Mouse (Mus musculus): ENCODE results near the gene Mylk4. TPM values are rescaled to one million over a fixed set of nuclear protein-coding genes. Genes with fewer than 3 reads are reported as not detected.

Gene Mylk4
- polyA plus RNA-seq, 1 experiment from 2014 or later, result 0.16 TPM

- WGBS (ENCODE audit: insufficient replicate concordance), result 15% methylated on average over 4 of the region's 4 CpGs
- Histone ChIP-seq H3K36me3 (ENCODE audit: control insufficient read depth, insufficient read depth, low read length) (no peaks in the 10 kb centered on the region), H3K9me3 (replicated peaks; ENCODE audit: control insufficient read depth, low read length) (no peaks in the 10 kb centered on the region), H3K4me3 (ENCODE audit: low read depth, low read length) (no peak overlapping the region), H3K4me1 (ENCODE audit: control insufficient read depth, insufficient read depth, low read length) (0 out of 2 replicates have a peak, but pooled peaks cover 6% of the 10 kb centered on the region), H3K9ac (ENCODE audit: low read depth, low read length) (no peak overlapping the region), H3K4me2 (no peak overlapping the region), H3K27me3 (ENCODE audit: control insufficient read depth, insufficient read depth, low read length) (no peaks in the 10 kb centered on the region), H3K27ac (ENCODE audit: low read depth, low read length) (no peak overlapping the region)
- no peak for ATAC-seq (replicated peaks; ENCODE audit: insufficient number of reproducible peaks, low FRiP score, low TSS enrichment)
Measured at GRCm38 (mm10) chr13:32759036-32759435, 24.7 kb downstream of the Mylk4 start.

GRCm38 (mm10) chr13:32752066-32752657, 31.6 kb downstream of the Mylk4 start:
- no peaks in the 10 kb centered on the region for H3K27me3 ChIP-seq (ENCODE audit: control insufficient read depth, insufficient read depth, low read length)
- H3K27ac ChIP-seq (ENCODE audit: low read depth, low read length), result peak overlapping the region; percentile 32
- H3K4me2 ChIP-seq, result no peak overlapping the region
- H3K9me3 ChIP-seq (replicated peaks; ENCODE audit: control insufficient read depth, low read length), result no peaks in the 10 kb centered on the region
- WGBS (ENCODE audit: insufficient replicate concordance), result 33% methylated on average over 4 of the region's 4 CpGs
- no peak overlapping the region for H3K4me3 ChIP-seq (ENCODE audit: low read depth, low read length)
- ATAC-seq (replicated peaks; ENCODE audit: insufficient number of reproducible peaks, low FRiP score, low TSS enrichment), result 0 out of 2 replicates have a peak, but pooled peaks have one; percentile 26
- H3K4me1 ChIP-seq (ENCODE audit: control insufficient read depth, insufficient read depth, low read length), result no peaks in the 10 kb centered on the region
- H3K36me3 ChIP-seq (ENCODE audit: control insufficient read depth, insufficient read depth, low read length), result no peaks in the 10 kb centered on the region
- no peak overlapping the region for H3K9ac ChIP-seq (ENCODE audit: low read depth, low read length)

- Histone ChIP-seq H3K4me3 (ENCODE audit: low read depth, low read length) (no peak overlapping the region), H3K27me3 (ENCODE audit: control insufficient read depth, insufficient read depth, low read length) (no peaks in the 10 kb centered on the region), H3K4me2 (no peak overlapping the region), H3K27ac (ENCODE audit: low read depth, low read length) (no peak overlapping the region), H3K9me3 (replicated peaks; ENCODE audit: control insufficient read depth, low read length) (no peaks in the 10 kb centered on the region), H3K9ac (ENCODE audit: low read depth, low read length) (no peak overlapping the region), H3K36me3 (ENCODE audit: control insufficient read depth, insufficient read depth, low read length) (no peaks in the 10 kb centered on the region), H3K4me1 (ENCODE audit: control insufficient read depth, insufficient read depth, low read length) (no peaks in the 10 kb centered on the region)
- no peak for ATAC-seq (replicated peaks; ENCODE audit: insufficient number of reproducible peaks, low FRiP score, low TSS enrichment)
- WGBS (ENCODE audit: insufficient replicate concordance), result 82% methylated on average over 1 of the region's 1 CpGs
Measured at GRCm38 (mm10) chr13:32750507-32750906, 33.2 kb downstream of the Mylk4 start.

GRCm38 (mm10) chr13:32748421-32748820, 35.3 kb downstream of the Mylk4 start:
- ATAC-seq (replicated peaks; ENCODE audit: insufficient number of reproducible peaks, low FRiP score, low TSS enrichment), result no peak
- Histone ChIP-seq H3K4me3 (ENCODE audit: low read depth, low read length) (no peak overlapping the region), H3K9ac (ENCODE audit: low read depth, low read length) (no peak overlapping the region), H3K27ac (ENCODE audit: low read depth, low read length) (no peak overlapping the region), H3K27me3 (ENCODE audit: control insufficient read depth, insufficient read depth, low read length) (no peaks in the 10 kb centered on the region), H3K4me1 (ENCODE audit: control insufficient read depth, insufficient read depth, low read length) (no peaks in the 10 kb centered on the region), H3K9me3 (replicated peaks; ENCODE audit: control insufficient read depth, low read length) (no peaks in the 10 kb centered on the region), H3K4me2 (no peak overlapping the region), H3K36me3 (ENCODE audit: control insufficient read depth, insufficient read depth, low read length) (no peaks in the 10 kb centered on the region)
- WGBS (ENCODE audit: insufficient replicate concordance), result 55% methylated on average over 2 of the region's 2 CpGs

- ATAC-seq (replicated peaks; ENCODE audit: insufficient number of reproducible peaks, low FRiP score, low TSS enrichment), result no peak
- H3K4me3 ChIP-seq (ENCODE audit: low read depth, low read length), result no peak overlapping the region
- no peaks in the 10 kb centered on the region for H3K27me3 ChIP-seq (ENCODE audit: control insufficient read depth, insufficient read depth, low read length)
- H3K4me2 ChIP-seq, result no peak overlapping the region
- no peak overlapping the region for H3K27ac ChIP-seq (ENCODE audit: low read depth, low read length)
- H3K4me1 ChIP-seq (ENCODE audit: control insufficient read depth, insufficient read depth, low read length), result peaks cover 2% of the 10 kb centered on the region; the same call in 1 of the 2 replicates
- no peaks in the 10 kb centered on the region for H3K9me3 ChIP-seq (replicated peaks; ENCODE audit: control insufficient read depth, low read length)
- 71% methylated on average over 7 of the region's 7 CpGs for WGBS (ENCODE audit: insufficient replicate concordance)
- no peaks in the 10 kb centered on the region for H3K36me3 ChIP-seq (ENCODE audit: control insufficient read depth, insufficient read depth, low read length)
- no peak overlapping the region for H3K9ac ChIP-seq (ENCODE audit: low read depth, low read length)
Measured at GRCm38 (mm10) chr13:32741161-32741560, 42.6 kb downstream of the Mylk4 start.

GRCm38 (mm10) chr13:32731283-32731682, 52.5 kb downstream of the Mylk4 start:
- Histone ChIP-seq H3K9ac (ENCODE audit: low read depth, low read length) (no peak overlapping the region), H3K36me3 (ENCODE audit: control insufficient read depth, insufficient read depth, low read length) (no peaks in the 10 kb centered on the region), H3K4me3 (ENCODE audit: low read depth, low read length) (no peak overlapping the region), H3K27me3 (ENCODE audit: control insufficient read depth, insufficient read depth, low read length) (no peaks in the 10 kb centered on the region), H3K9me3 (replicated peaks; ENCODE audit: control insufficient read depth, low read length) (no peaks in the 10 kb centered on the region), H3K27ac (ENCODE audit: low read depth, low read length) (no peak overlapping the region), H3K4me1 (ENCODE audit: control insufficient read depth, insufficient read depth, low read length) (no peaks in the 10 kb centered on the region), H3K4me2 (no peak overlapping the region)
- ATAC-seq (replicated peaks; ENCODE audit: insufficient number of reproducible peaks, low FRiP score, low TSS enrichment), result no peak

- ATAC-seq (replicated peaks; ENCODE audit: insufficient number of reproducible peaks, low FRiP score, low TSS enrichment), result no peak
- Histone ChIP-seq H3K4me2 (no peak overlapping the region), H3K4me3 (ENCODE audit: low read depth, low read length) (no peak overlapping the region), H3K27me3 (ENCODE audit: control insufficient read depth, insufficient read depth, low read length) (no peaks in the 10 kb centered on the region), H3K9me3 (replicated peaks; ENCODE audit: control insufficient read depth, low read length) (no peaks in the 10 kb centered on the region), H3K4me1 (ENCODE audit: control insufficient read depth, insufficient read depth, low read length) (no peaks in the 10 kb centered on the region), H3K9ac (ENCODE audit: low read depth, low read length) (no peak overlapping the region), H3K27ac (ENCODE audit: low read depth, low read length) (no peak overlapping the region), H3K36me3 (ENCODE audit: control insufficient read depth, insufficient read depth, low read length) (no peaks in the 10 kb centered on the region)
- 86% methylated on average over 5 of the region's 5 CpGs for WGBS (ENCODE audit: insufficient replicate concordance)
Measured at GRCm38 (mm10) chr13:32724606-32725005, 59.1 kb downstream of the Mylk4 start.

- H3K9me3 ChIP-seq (replicated peaks; ENCODE audit: control insufficient read depth, low read length), result no peaks in the 10 kb centered on the region
- H3K4me1 ChIP-seq (ENCODE audit: control insufficient read depth, insufficient read depth, low read length), result peaks cover 2% of the 10 kb centered on the region; the same call in 1 of the 2 replicates
- no peak overlapping the region for H3K4me3 ChIP-seq (ENCODE audit: low read depth, low read length)
- no peak overlapping the region for H3K4me2 ChIP-seq
- H3K27ac ChIP-seq (ENCODE audit: low read depth, low read length), result no peak overlapping the region
- no peaks in the 10 kb centered on the region for H3K27me3 ChIP-seq (ENCODE audit: control insufficient read depth, insufficient read depth, low read length)
- ATAC-seq (replicated peaks; ENCODE audit: insufficient number of reproducible peaks, low FRiP score, low TSS enrichment), result no peak
- no peaks in the 10 kb centered on the region for H3K36me3 ChIP-seq (ENCODE audit: control insufficient read depth, insufficient read depth, low read length)
- no peak overlapping the region for H3K9ac ChIP-seq (ENCODE audit: low read depth, low read length)
- 84% methylated on average over 4 of the region's 4 CpGs for WGBS (ENCODE audit: insufficient replicate concordance)
Measured at GRCm38 (mm10) chr13:32721717-32722116, 62.0 kb downstream of the Mylk4 start.

- no peak overlapping the region for H3K27ac ChIP-seq (ENCODE audit: low read depth, low read length)
- 48% methylated on average over 3 of the region's 3 CpGs for WGBS (ENCODE audit: insufficient replicate concordance)
- no peak for ATAC-seq (replicated peaks; ENCODE audit: insufficient number of reproducible peaks, low FRiP score, low TSS enrichment)
- H3K4me1 ChIP-seq (ENCODE audit: control insufficient read depth, insufficient read depth, low read length), result peaks cover 2% of the 10 kb centered on the region; the same call in 1 of the 2 replicates
- no peaks in the 10 kb centered on the region for H3K36me3 ChIP-seq (ENCODE audit: control insufficient read depth, insufficient read depth, low read length)
- H3K9ac ChIP-seq (ENCODE audit: low read depth, low read length), result no peak overlapping the region
- H3K4me3 ChIP-seq (ENCODE audit: low read depth, low read length), result no peak overlapping the region
- no peak overlapping the region for H3K4me2 ChIP-seq
- H3K27me3 ChIP-seq (ENCODE audit: control insufficient read depth, insufficient read depth, low read length), result no peaks in the 10 kb centered on the region
- H3K9me3 ChIP-seq (replicated peaks; ENCODE audit: control insufficient read depth, low read length), result no peaks in the 10 kb centered on the region
Measured at GRCm38 (mm10) chr13:32719284-32719683, 64.5 kb downstream of the Mylk4 start.
